In genomic region chr13:116705611-116706386, GRCm38 (mm10) we compare ENCODE assay signal across 8 mouse cellular contexts.
DNase-seq lines count a peak whose midpoint lies in the region; ATAC-seq and TF ChIP-seq lines count a peak whose summit lies in the region.

No protein-coding gene starts in this region.

- H3K27ac ChIP-seq in lung, embryonic 14.5 days (ENCODE audit: low read depth), result no peak overlapping the region
- no peak overlapping the region for H3K27ac ChIP-seq in embryonic facial prominence, embryonic 11.5 days (replicated peaks; ENCODE audit: low read depth, low read length)
- H3K27ac ChIP-seq in hindbrain, postnatal 0 days, result no peak overlapping the region
- 0 out of 2 replicates have a peak overlapping the region, but pooled peaks have one; percentile 2 for H3K27ac ChIP-seq in midbrain, embryonic 15.5 days

- WGBS in lung, embryonic 14.5 days, result under 1% methylated on average over 39 of the region's 39 CpGs
- under 1% methylated on average over 39 of the region's 39 CpGs for WGBS in embryonic facial prominence, embryonic 11.5 days
- under 1% methylated on average over 39 of the region's 39 CpGs for WGBS in hindbrain, postnatal 0 days
- WGBS in midbrain, embryonic 15.5 days, result under 1% methylated on average over 39 of the region's 39 CpGs

- peak; percentile 64 for DNase-seq in lung, embryonic 14.5 days
- no peak for DNase-seq in lung, postnatal 25 days (ENCODE audit: low spot score)
- DNase-seq in embryonic facial prominence, embryonic 11.5 days (ENCODE audit: low spot score), result peak; percentile 63
- no peak for DNase-seq in hindbrain, postnatal 0 days (ENCODE audit: low spot score)
- DNase-seq in spleen, postnatal 36 days (ENCODE audit: low spot score in 2 of 2), result no peak
- DNase-seq in layer of hippocampus, adult 9-11 months, result no peak
- no peak for DNase-seq in adrenal gland, postnatal 4 days (ENCODE audit: low spot score in 2 of 2)

- no peaks in the 10 kb centered on the region for H3K9me3 ChIP-seq in lung, embryonic 14.5 days (ENCODE audit: low read depth, low read length)
- no peaks in the 10 kb centered on the region for H3K9me3 ChIP-seq in embryonic facial prominence, embryonic 11.5 days (replicated peaks; ENCODE audit: control insufficient read depth, low read length)
- H3K9me3 ChIP-seq in hindbrain, postnatal 0 days (ENCODE audit: low read length), result no peaks in the 10 kb centered on the region
- no peaks in the 10 kb centered on the region for H3K9me3 ChIP-seq in midbrain, embryonic 15.5 days

- no peak for TF ChIP-seq CTCF in lung, embryonic 14.5 days (IDR thresholded peaks at IDR 0.05; ENCODE audit: low read depth)
- TF ChIP-seq CTCF in hindbrain, postnatal 0 days (IDR thresholded peaks at IDR 0.05; ENCODE audit: low read depth), result no peak

- H3K4me3 ChIP-seq in lung, embryonic 14.5 days (ENCODE audit: low read depth, low read length), result peak overlapping the region; percentile 36
- peak overlapping the region; percentile 28 for H3K4me3 ChIP-seq in embryonic facial prominence, embryonic 11.5 days (ENCODE audit: low read depth, low read length)
- peak overlapping the region; percentile 15 for H3K4me3 ChIP-seq in hindbrain, postnatal 0 days (ENCODE audit: low read length)
- peak overlapping the region; percentile 27 for H3K4me3 ChIP-seq in midbrain, embryonic 15.5 days

- H3K36me3 ChIP-seq in lung, embryonic 14.5 days (ENCODE audit: insufficient read depth), result no peaks in the 10 kb centered on the region
- H3K36me3 ChIP-seq in embryonic facial prominence, embryonic 11.5 days (replicated peaks; ENCODE audit: control insufficient read depth, insufficient read depth, low read depth, low read length), result no peaks in the 10 kb centered on the region
- H3K36me3 ChIP-seq in hindbrain, postnatal 0 days (ENCODE audit: insufficient read depth, low read length), result no peaks in the 10 kb centered on the region
- no peaks in the 10 kb centered on the region for H3K36me3 ChIP-seq in midbrain, embryonic 15.5 days (replicated peaks)

- ATAC-seq in lung, embryonic 14.5 days (ENCODE audit: insufficient read depth), result peak; percentile 64
- ATAC-seq in embryonic facial prominence, embryonic 11.5 days (replicated peaks; ENCODE audit: insufficient number of reproducible peaks, low FRiP score, low TSS enrichment, low read depth), result peak; percentile 55; the same call in 1 of the 2 replicates
- peak; percentile 45; the same call in 1 of the 2 replicates for ATAC-seq in hindbrain, postnatal 0 days
- ATAC-seq in midbrain, embryonic 15.5 days (replicated peaks), result peak; percentile 68

- H3K9ac ChIP-seq in lung, embryonic 14.5 days, result 0 out of 2 replicates have a peak overlapping the region, but pooled peaks have one; percentile 22
- H3K9ac ChIP-seq in embryonic facial prominence, embryonic 11.5 days (replicated peaks; ENCODE audit: low read length), result no peak overlapping the region; the same call in 1 of the 2 replicates
- H3K9ac ChIP-seq in hindbrain, postnatal 0 days (replicated peaks; ENCODE audit: low read length), result no peak overlapping the region
- no peak overlapping the region for H3K9ac ChIP-seq in midbrain, embryonic 15.5 days

- H3K4me1 ChIP-seq in lung, embryonic 14.5 days (ENCODE audit: insufficient read depth), result no peaks in the 10 kb centered on the region
- no peaks in the 10 kb centered on the region for H3K4me1 ChIP-seq in embryonic facial prominence, embryonic 11.5 days (ENCODE audit: control insufficient read depth, insufficient read depth, low read length)
- no peaks in the 10 kb centered on the region for H3K4me1 ChIP-seq in hindbrain, postnatal 0 days (ENCODE audit: insufficient read depth, low read length)
- peaks cover 7% of the 10 kb centered on the region for H3K4me1 ChIP-seq in midbrain, embryonic 15.5 days

- peak overlapping the region; percentile 64 for H3K4me2 ChIP-seq in lung, embryonic 14.5 days
- peak overlapping the region; percentile 50 for H3K4me2 ChIP-seq in embryonic facial prominence, embryonic 11.5 days (ENCODE audit: low read depth, low read length)
- H3K4me2 ChIP-seq in hindbrain, postnatal 0 days (ENCODE audit: low read depth, low read length), result peak overlapping the region; percentile 30
- peak overlapping the region; percentile 42 for H3K4me2 ChIP-seq in midbrain, embryonic 15.5 days

- H3K27me3 ChIP-seq in lung, embryonic 14.5 days (ENCODE audit: insufficient read depth, low read length), result peaks cover 71% of the 10 kb centered on the region
- peaks cover 16% of the 10 kb centered on the region for H3K27me3 ChIP-seq in embryonic facial prominence, embryonic 11.5 days (ENCODE audit: control insufficient read depth, insufficient read depth, low read length)
- peaks cover 71% of the 10 kb centered on the region for H3K27me3 ChIP-seq in hindbrain, postnatal 0 days (ENCODE audit: insufficient read depth, low read length)
- H3K27me3 ChIP-seq in midbrain, embryonic 15.5 days (replicated peaks), result peaks cover 61% of the 10 kb centered on the region

Comparison
In these comparisons a context has a peak if more than half of its experiments do, and no peak if none do; other contexts are left out.
1. DNase-seq: peak in lung, embryonic 14.5 days (single experiment) and embryonic facial prominence, embryonic 11.5 days (single experiment); none in lung, postnatal 25 days (single experiment), hindbrain, postnatal 0 days (single experiment), spleen, postnatal 36 days (0 of 2), layer of hippocampus, adult 9-11 months (single experiment) and adrenal gland, postnatal 4 days (0 of 2).
2. Peak in every context shown above with its lines, with median percentiles within 50 percentile points of each other: ATAC-seq, H3K4me2 ChIP-seq and H3K4me3 ChIP-seq.